Mouse (Mus musculus) CH12.LX (cell line): ENCODE data around the gene Stn1. TPM values are rescaled to one million over a fixed set of nuclear protein-coding genes. Genes with fewer than 3 reads are reported as not detected.

Experiments
- DNase-seq: peaks from one replicate; pipeline ENCODE4 v3.0.0-alpha.2; 2013; ENCODE audit errors: extremely low read depth
- H3K27ac ChIP-seq: 2 replicates; pipeline ENCODE4 v1.5.1; 2012; ENCODE audit warnings: low read depth, mild to moderate bottlenecking, control low read depth, moderate library complexity; ENCODE audit not compliant: insufficient read depth
- H3K27me3 ChIP-seq: replicated peaks from 2 replicates; pipeline ENCODE3; 2012; ENCODE audit warnings: inconsistent platforms
- H3K36me3 ChIP-seq, 2 experiments: replicated peaks in 1 of 2; 2 replicates each; pipeline versions ENCODE3 to v1.6.1; 2012; ENCODE audit warnings: inconsistent platforms in 1 of 2, low read length in 1 of 2, mild to moderate bottlenecking in 1 of 2, mixed read lengths in 1 of 2, moderate library complexity in 1 of 2; ENCODE audit not compliant: control insufficient read depth in 1 of 2, insufficient read depth in 1 of 2
- H3K4me1 ChIP-seq, 2 experiments: 2 replicates each; pipeline ENCODE4 v1.6.1; 2012; ENCODE audit warnings: inconsistent platforms in 1 of 2, moderate library complexity in 1 of 2; ENCODE audit not compliant: insufficient read depth in 2 of 2, control insufficient read depth in 1 of 2
- H3K4me2 ChIP-seq: 2 replicates; pipeline ENCODE4 v1.6.1; 2012; ENCODE audit warnings: low read depth, mild to moderate bottlenecking, control low read depth; ENCODE audit not compliant: poor library complexity, insufficient read depth, severe bottlenecking
- H3K4me3 ChIP-seq, 3 experiments: fragments of 150-350 bp in 1 of 3; sonication (generic) in 1 of 3; replicated peaks in 1 of 3; 2 replicates each; pipeline versions ENCODE3 to v1.5.1; 2011 to 2012; ENCODE audit warnings: low read depth in 2 of 3, low read length in 2 of 3, mild to moderate bottlenecking in 2 of 3, moderate library complexity in 2 of 3, control low read depth in 1 of 3, improper control_type of control experiment in 1 of 3, inconsistent platforms in 1 of 3, mixed read lengths in 1 of 3; ENCODE audit not compliant: poor library complexity in 1 of 3
- H3K79me2 ChIP-seq: replicated peaks from 2 replicates; pipeline ENCODE4 v1.6.1; 2012; ENCODE audit warnings: mild to moderate bottlenecking, moderate library complexity; ENCODE audit not compliant: control insufficient read depth, poor library complexity, insufficient read depth, severe bottlenecking; ENCODE audit errors: extremely low read depth
- H3K9ac ChIP-seq: 2 replicates; pipeline ENCODE4 v1.6.1; 2012; ENCODE audit warnings: low read depth, mild to moderate bottlenecking, control low read depth, moderate library complexity; ENCODE audit not compliant: insufficient read depth
- H3K9me3 ChIP-seq: replicated peaks from 2 replicates; pipeline ENCODE3; 2012; ENCODE audit warnings: low read length, inconsistent platforms, mixed read lengths
- BHLHE40 ChIP-seq: IDR thresholded peaks from 2 replicates; pipeline ENCODE4 v1.6.1; 2011; ENCODE audit warnings: mild to moderate bottlenecking, low read depth, low read length, improper control_type of control experiment
- CTCF ChIP-seq, 2 experiments: IDR thresholded peaks in 1 of 2; conservative IDR thresholded peaks in 1 of 2; 2 replicates each; pipeline ENCODE4 v1.5.1; 2011 to 2012; ENCODE audit warnings: low read depth in 2 of 2, low read length in 2 of 2, improper control_type of control experiment in 1 of 2, inconsistent platforms in 1 of 2, mild to moderate bottlenecking in 1 of 2, moderate library complexity in 1 of 2
- ELF1 ChIP-seq: IDR thresholded peaks from 2 replicates; pipeline ENCODE4 v1.6.1; 2014; ENCODE audit warnings: low read depth, mild to moderate bottlenecking, inconsistent platforms, low read length, improper control_type of control experiment
- EP300 ChIP-seq: IDR thresholded peaks from 2 replicates; pipeline ENCODE4 v1.6.1; 2011; ENCODE audit warnings: low read length, improper control_type of control experiment
- HCFC1 ChIP-seq: IDR thresholded peaks from 2 replicates; pipeline ENCODE4 v1.6.1; 2012; ENCODE audit warnings: low read depth, mild to moderate bottlenecking, inconsistent platforms, low read length, improper control_type of control experiment
- JUN ChIP-seq: IDR thresholded peaks from 2 replicates; pipeline ENCODE4 v1.6.1; 2011; ENCODE audit warnings: low read depth, mild to moderate bottlenecking, low read length, improper control_type of control experiment, moderate library complexity; ENCODE audit not compliant: insufficient read depth
- KAT2A ChIP-seq: IDR thresholded peaks from 2 replicates; pipeline ENCODE4 v1.6.1; 2012; ENCODE audit warnings: low read length, improper control_type of control experiment, inconsistent platforms; ENCODE audit not compliant: insufficient replicate concordance
- MAX ChIP-seq: IDR thresholded peaks from 2 replicates; pipeline ENCODE4 v1.6.1; 2011; ENCODE audit warnings: low read length, improper control_type of control experiment
- MAZ ChIP-seq: IDR thresholded peaks from 2 replicates; pipeline ENCODE4 v1.6.1; 2012; ENCODE audit warnings: low read depth, mild to moderate bottlenecking, inconsistent platforms, low read length, improper control_type of control experiment, moderate library complexity
- MEF2A ChIP-seq: IDR thresholded peaks from 2 replicates; pipeline ENCODE4 v1.6.1; 2014; ENCODE audit warnings: low read depth, mild to moderate bottlenecking, inconsistent platforms, low read length, improper control_type of control experiment, borderline replicate concordance
- NRF1 ChIP-seq: IDR thresholded peaks from 2 replicates; pipeline ENCODE4 v1.6.1; 2014; ENCODE audit warnings: low read depth, mild to moderate bottlenecking, inconsistent platforms, low read length, improper control_type of control experiment, moderate library complexity
- RCOR1 ChIP-seq: conservative IDR thresholded peaks from 2 replicates; pipeline ENCODE4 v1.6.1; 2012; ENCODE audit warnings: low read depth, mild to moderate bottlenecking, inconsistent platforms, low read length, improper control_type of control experiment
- SIN3A ChIP-seq: IDR thresholded peaks from 2 replicates; pipeline ENCODE4 v1.6.1; 2012; ENCODE audit warnings: low read length, improper control_type of control experiment, inconsistent platforms
- ZKSCAN1 ChIP-seq: IDR thresholded peaks from 2 replicates; pipeline ENCODE4 v1.6.1; 2012; ENCODE audit warnings: low read depth, inconsistent platforms, low read length, improper control_type of control experiment, borderline replicate concordance
- dilution Hi-C: fragments of 300-500 bp; cut with MboI; formaldehyde crosslinking; loops from 2 replicates; pipeline ENCODE4 v1.14.3; 2020; ENCODE audit warnings: low sequenced_read_pairs; ENCODE audit not compliant: extremely low pct_unique_long_range_greater_than_20kb, extremely low pct_ligation_motif_present
- in situ Hi-C: fragments of 300-500 bp; cut with MboI; formaldehyde crosslinking; loops from 3 replicates; pipeline ENCODE4 v1.14.3; 2019; ENCODE audit warnings: low sequenced_read_pairs, low pct_ligation_motif_present, low pct_unique_long_range_greater_than_20kb, mixed read lengths
- polyA plus RNA-seq: library from polyadenylated mRNA; unstranded; fragments of >175 nt; gene quantifications from 2 replicates; pipeline ENCODE4 v1.2.1, GENCODE M21; 2012; ENCODE audit warnings: low read depth; ENCODE audit not compliant: insufficient read length
- total RNA-seq, 2 experiments: library from RNA; depleted of rRNA; stranded (reverse); fragments of 300-350 nt in 1 of 2; fragments of >200 nt in 1 of 2; gene quantifications; 2 replicates each; pipeline ENCODE4 v1.2.3; 2012 to 2014

Stn1 gene
- total and polyA plus RNA-seq, 3 experiments, result 18.3 to 35.7 (median 25.3) TPM

DNA sequence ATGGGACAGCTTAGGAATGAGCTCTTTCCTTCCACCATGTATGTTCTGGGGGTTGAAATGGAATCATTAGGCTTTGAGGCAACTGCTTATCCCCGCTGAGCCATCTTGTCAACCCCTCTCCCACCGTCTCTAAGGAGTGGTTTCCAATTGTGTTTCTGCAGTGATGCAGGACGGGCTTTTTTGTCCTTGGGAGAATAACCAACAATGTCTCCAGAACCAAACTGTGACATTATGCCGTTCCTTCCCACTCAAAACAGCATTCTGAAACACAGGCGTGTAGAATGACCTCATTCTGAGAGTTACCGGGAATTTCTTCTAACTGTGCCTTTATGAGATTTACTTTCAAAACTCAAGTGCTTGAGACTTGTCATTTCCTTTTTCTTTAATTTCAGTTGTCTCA, 44.9 kb downstream of the Stn1 start:
- H3K9ac ChIP-seq, result no peak overlapping the region
- in situ Hi-C loops (no loop called here), dilution Hi-C loops (no loop called here)
- peaks cover 2% of the 10 kb centered on the region for H3K9me3 ChIP-seq
- H3K27ac ChIP-seq, result no peak overlapping the region
- H3K79me2 ChIP-seq, result no peaks in the 10 kb centered on the region
- no peaks in the 10 kb centered on the region for H3K36me3 ChIP-seq
- no peaks in the 10 kb centered on the region for H3K27me3 ChIP-seq
- H3K4me1 ChIP-seq, result peaks cover 9 to 10% of the 10 kb centered on the region in 2 experiments
- no peak overlapping the region for H3K4me2 ChIP-seq
- H3K4me3 ChIP-seq, result no peak overlapping the region
- DNase-seq, result no peak
- peak; percentile 52; the same call in 1 of the 2 replicates for TF ChIP-seq JUN
- TF ChIP-seq ELF1, result no peak

DNA sequence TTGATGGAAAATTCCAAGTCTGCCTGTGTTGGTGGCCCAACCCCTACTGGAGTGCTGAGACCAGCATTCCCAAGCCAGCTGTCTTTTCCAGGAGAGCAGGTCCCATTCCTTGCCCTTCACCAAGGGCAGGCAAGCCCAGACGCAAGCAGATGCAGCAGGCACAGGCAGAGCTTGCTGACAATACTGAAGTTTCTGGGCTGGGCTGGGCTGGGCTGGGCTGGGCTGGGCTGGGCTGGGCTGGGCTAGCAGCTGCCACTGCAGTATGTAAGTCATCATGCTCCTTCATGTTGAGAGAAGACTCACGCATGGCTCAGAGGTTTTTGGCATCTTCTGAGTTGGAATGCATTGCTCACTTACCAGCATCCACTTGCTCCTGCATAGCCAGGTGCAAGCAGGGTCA, 45.5 kb downstream of the Stn1 start:
- H3K27me3 ChIP-seq, result no peaks in the 10 kb centered on the region
- dilution Hi-C loops, result no loop called here

DNA sequence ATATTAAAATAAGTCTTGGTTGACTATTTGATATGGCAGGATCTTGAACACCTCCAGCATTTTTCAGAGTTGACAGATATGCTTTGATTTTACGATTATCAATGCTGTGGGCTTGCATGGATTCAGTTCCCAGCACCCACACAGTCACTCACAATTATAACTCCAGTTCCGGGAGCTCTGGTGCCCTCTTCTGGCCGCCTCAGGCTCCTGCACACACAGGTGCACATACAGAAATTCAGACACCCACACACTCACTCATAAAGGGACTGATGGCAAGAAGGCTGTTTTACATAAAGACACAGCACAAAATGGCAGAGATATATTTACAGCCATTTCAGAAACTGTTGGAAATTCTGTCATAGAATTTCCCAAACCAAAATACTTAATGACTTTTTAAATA, 48.1 kb downstream of the Stn1 start:
- peaks cover 2% of the 10 kb centered on the region for H3K9me3 ChIP-seq
- H3K4me1 ChIP-seq, result peaks cover 14 to 22% of the 10 kb centered on the region in 2 experiments
- H3K27ac ChIP-seq, result no peak overlapping the region
- H3K79me2 ChIP-seq, result no peaks in the 10 kb centered on the region
- no peak overlapping the region for H3K4me2 ChIP-seq
- TF ChIP-seq MAX (no peak), CTCF (conservative IDR thresholded peaks at IDR 0.05 in 1 of 2, IDR thresholded peaks at IDR 0.05 in 1 of 2; ENCODE audit: low read depth in 2 of 2, low read length in 2 of 2) (peak in 1 of 2 experiments; percentile 31; a peak in 2 of 4 replicates)
- DNase-seq, result no peak
- H3K4me3 ChIP-seq, result no peak overlapping the region
- dilution Hi-C loops, result no loop called here
- no peaks in the 10 kb centered on the region for H3K36me3 ChIP-seq
- no peaks in the 10 kb centered on the region for H3K27me3 ChIP-seq
- in situ Hi-C loops, result no loop called here
- no peak overlapping the region for H3K9ac ChIP-seq

More for the DNA sequence above, 45.5 kb downstream of the Stn1 start:
- TF ChIP-seq KAT2A (no peak), EP300 (no peak), ZKSCAN1 (no peak), ELF1 (no peak), BHLHE40 (no peak), RCOR1 (no peak), MEF2A (no peak), MAX (no peak), SIN3A (no peak), MAZ (no peak), HCFC1 (no peak), NRF1 (no peak)
- TF ChIP-seq, all 38 proteins: peak for 0
- Histone ChIP-seq H3K4me3 (no peak overlapping the region), H3K4me1 (peaks cover 10 to 13% of the 10 kb centered on the region in 2 experiments), H3K4me2 (no peak overlapping the region), H3K79me2 (no peaks in the 10 kb centered on the region), H3K36me3 (no peaks in the 10 kb centered on the region), H3K27ac (no peak overlapping the region), H3K9ac (no peak overlapping the region), H3K9me3 (peaks cover 2% of the 10 kb centered on the region)
- in situ Hi-C loops, result no loop called here
- DNase-seq, result no peak
